Mouse (Mus musculus) forebrain, embryonic 14.5 days (tissue): ENCODE measurements around the gene Emc6. TPM values are rescaled to one million over a fixed set of nuclear protein-coding genes. Genes with fewer than 3 reads are reported as not detected.

Source experiments
- ATAC-seq: fragments of 200-750 bp; cut with Nextera tagmentation; 2 replicates; pipeline ENCODE4 v1.8.0; 2017; ENCODE audit warnings: mild to moderate bottlenecking, moderate library complexity
- DNase-seq: peaks from one replicate; pipeline ENCODE4 v3.0.0-alpha.2; 2015; ENCODE audit warnings: low spot score
- H3K27ac ChIP-seq: fragments of 300-500 bp; sonication (generic); 2 replicates; pipeline ENCODE4 v1.5.1; 2014; ENCODE audit warnings: low read depth, mild to moderate bottlenecking, control low read depth, low read length, moderate library complexity
- H3K27me3 ChIP-seq: fragments of 300-500 bp; sonication (generic); replicated peaks from 2 replicates; pipeline ENCODE4 v1.6.1; 2014; ENCODE audit warnings: low read length, control low read depth, mixed read lengths; ENCODE audit not compliant: control insufficient read depth, insufficient read depth
- H3K36me3 ChIP-seq: fragments of 300-500 bp; sonication (generic); 2 replicates; pipeline ENCODE4 v1.6.1; 2014; ENCODE audit warnings: low read length, control low read depth; ENCODE audit not compliant: control insufficient read depth, insufficient read depth
- H3K4me1 ChIP-seq: fragments of 300-500 bp; sonication (generic); 2 replicates; pipeline ENCODE4 v1.6.1; 2014; ENCODE audit warnings: antibody characterized with exemption, low read length, control low read depth; ENCODE audit not compliant: control insufficient read depth, insufficient read depth
- H3K4me2 ChIP-seq: fragments of 300-500 bp; sonication (generic); 2 replicates; pipeline ENCODE4 v1.6.1; 2014; ENCODE audit warnings: mild to moderate bottlenecking, control low read depth, low read length
- H3K4me3 ChIP-seq: fragments of 300-500 bp; sonication (generic); 2 replicates; pipeline ENCODE4 v1.5.1; 2014; ENCODE audit warnings: low read depth, low read length, control low read depth
- H3K9ac ChIP-seq: fragments of 300-500 bp; sonication (generic); 2 replicates; pipeline ENCODE4 v1.6.1; 2014; ENCODE audit warnings: mild to moderate bottlenecking, low read length, control low read depth, moderate library complexity
- H3K9me3 ChIP-seq: fragments of 300-500 bp; sonication (generic); replicated peaks from 2 replicates; pipeline ENCODE4 v1.6.1; 2016; ENCODE audit warnings: low read length, control low read depth, mixed read lengths; ENCODE audit not compliant: control insufficient read depth
- WGBS: fragments of 180-500 bp; shearing (Covaris S2); extraction: QIAGEN DNeasy Blood & Tissue Kit; methylation state at CpG from one replicate; pipeline ENCODE4 v1.1.7; 2014; 5-methylcytosine and 5-hydroxymethylcytosine counted together
- polyA plus RNA-seq: library from polyadenylated mRNA; unstranded; fragments of >200 nt; fragmentation: Nextera tagmentation; extraction: Ambion mirVana; gene quantifications from 2 replicates; pipeline ENCODE4 v1.2.1, GENCODE M21; 2014

The Emc6 gene
- polyA plus RNA-seq, 1 experiment from 2014 or later, result 163 TPM

DNA sequence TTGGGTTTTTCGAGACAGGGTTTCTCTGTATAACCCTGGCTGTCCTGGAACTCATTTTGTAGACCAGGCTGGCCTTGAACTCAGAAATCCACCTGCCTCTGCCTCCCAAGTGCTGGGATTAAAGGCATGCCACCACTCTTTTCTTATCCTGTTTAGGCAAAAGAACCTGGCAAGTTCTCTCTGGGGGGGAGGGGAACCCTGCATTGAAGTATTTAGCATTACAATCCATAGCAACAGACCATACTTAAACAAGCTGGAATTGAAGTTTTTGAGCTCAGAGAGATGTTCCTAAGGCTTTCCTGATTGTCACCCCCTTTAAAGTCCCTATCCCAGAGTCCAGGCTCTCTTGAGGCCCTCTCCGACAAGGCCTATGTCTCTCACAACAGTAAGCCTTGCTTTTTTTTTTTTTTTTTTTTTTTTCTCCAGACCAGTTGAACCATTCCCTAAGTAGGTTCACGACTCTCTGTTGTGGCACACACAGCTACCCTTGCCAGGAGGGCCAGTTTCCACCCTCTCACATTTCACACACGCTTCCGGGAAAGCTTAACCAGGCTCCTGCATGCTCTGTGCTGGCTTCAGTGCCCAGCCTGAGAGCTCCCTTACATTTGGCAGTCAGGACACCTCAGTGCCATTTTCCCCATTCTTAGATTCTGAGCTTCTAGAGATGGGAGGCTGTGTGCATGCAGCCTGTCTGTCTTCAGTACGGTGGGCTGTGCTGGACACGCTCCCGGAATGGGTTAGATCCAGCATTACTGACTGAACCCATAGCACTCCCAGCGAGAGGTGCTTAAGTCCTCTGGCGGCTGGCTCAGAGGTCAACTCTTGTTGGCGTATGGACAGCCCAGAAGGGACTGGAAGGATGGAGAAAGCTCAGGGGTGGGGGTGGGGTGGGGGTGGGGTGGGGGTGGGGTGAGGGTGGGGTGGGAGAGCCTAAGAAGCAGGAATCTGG, 30.5 kb downstream of the Emc6 start:
- WGBS, result 63% methylated on average over 11 of the region's 11 CpGs
- Histone ChIP-seq H3K4me3 (no peak overlapping the region), H3K9me3 (no peaks in the 10 kb centered on the region), H3K9ac (no peak overlapping the region), H3K27ac (no peak overlapping the region), H3K4me2 (no peak overlapping the region), H3K27me3 (no peaks in the 10 kb centered on the region), H3K36me3 (no peaks in the 10 kb centered on the region), H3K4me1 (no peaks in the 10 kb centered on the region)
- no peak for DNase-seq
- ATAC-seq, result no peak

DNA sequence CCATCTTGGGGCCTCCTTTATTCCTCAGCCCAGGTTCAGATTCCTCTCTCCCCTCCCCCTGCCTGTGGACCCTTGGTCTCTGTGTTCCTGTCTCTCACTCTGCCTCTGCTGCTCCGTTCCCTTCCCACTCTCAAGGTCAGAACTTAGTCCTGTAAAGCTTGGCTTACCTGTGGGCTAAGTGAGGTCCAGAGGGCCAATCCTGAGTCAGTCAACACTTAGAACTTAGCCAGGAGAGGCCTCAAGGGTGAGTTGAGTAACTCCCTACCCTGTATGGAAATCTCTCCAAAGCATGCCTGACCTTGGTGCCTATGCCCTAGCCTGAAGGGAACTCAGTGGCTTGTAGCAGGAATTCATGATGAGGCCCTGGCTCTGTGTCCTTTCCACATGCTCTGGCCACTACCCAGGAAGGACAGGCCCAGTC, 32.6 kb downstream of the Emc6 start:
- Histone ChIP-seq H3K9ac (no peak overlapping the region), H3K9me3 (no peaks in the 10 kb centered on the region), H3K4me1 (no peaks in the 10 kb centered on the region), H3K36me3 (no peaks in the 10 kb centered on the region), H3K4me3 (no peak overlapping the region), H3K27ac (no peak overlapping the region), H3K27me3 (no peaks in the 10 kb centered on the region), H3K4me2 (no peak overlapping the region)
- 65% methylated on average over 1 of the region's 1 CpGs for WGBS
- no peak for DNase-seq
- no peak for ATAC-seq

- peaks cover 7% of the 10 kb centered on the region; the same call in 1 of the 2 replicates for H3K36me3 ChIP-seq
- DNase-seq, result peak; percentile 94
- peaks cover 11% of the 10 kb centered on the region; the same call in 1 of the 2 replicates for H3K4me1 ChIP-seq
- peak within 1 kb of the TSS; percentile 77 for H3K9ac ChIP-seq
- peak; percentile 96 for ATAC-seq
- no peak within 1 kb of the TSS for H3K27ac ChIP-seq
- H3K9me3 ChIP-seq, result no peaks in the 10 kb centered on the region
- peak within 1 kb of the TSS; percentile 74 for H3K4me2 ChIP-seq
- H3K27me3 ChIP-seq, result no peaks in the 10 kb centered on the region
- H3K4me3 ChIP-seq, result peak within 1 kb of the TSS; percentile 84
- under 1% methylated on average over 83 of the region's 84 CpGs for WGBS
Measured at GRCm38 (mm10) chr11:73137591-73138501, 39.0 kb downstream of the Emc6 start, which contains the start of gene Haspin. Haspin (minus strand) TSS chr11:73138294.

GRCm38 (mm10) chr11:73137116-73137515, 39.7 kb downstream of the Emc6 start:
- ATAC-seq (no peak), DNase-seq (peak; percentile 15)
- Histone ChIP-seq H3K27ac (no peak overlapping the region), H3K9me3 (no peaks in the 10 kb centered on the region), H3K9ac (peak overlapping the region; percentile 77; the same call in 1 of the 2 replicates), H3K27me3 (no peaks in the 10 kb centered on the region), H3K36me3 (peaks cover 12% of the 10 kb centered on the region; the same call in 1 of the 2 replicates), H3K4me1 (peaks cover 11% of the 10 kb centered on the region; the same call in 1 of the 2 replicates), H3K4me3 (peak overlapping the region; percentile 84), H3K4me2 (peak overlapping the region; percentile 74)
- WGBS, result 38% methylated on average over 11 of the region's 11 CpGs

DNA sequence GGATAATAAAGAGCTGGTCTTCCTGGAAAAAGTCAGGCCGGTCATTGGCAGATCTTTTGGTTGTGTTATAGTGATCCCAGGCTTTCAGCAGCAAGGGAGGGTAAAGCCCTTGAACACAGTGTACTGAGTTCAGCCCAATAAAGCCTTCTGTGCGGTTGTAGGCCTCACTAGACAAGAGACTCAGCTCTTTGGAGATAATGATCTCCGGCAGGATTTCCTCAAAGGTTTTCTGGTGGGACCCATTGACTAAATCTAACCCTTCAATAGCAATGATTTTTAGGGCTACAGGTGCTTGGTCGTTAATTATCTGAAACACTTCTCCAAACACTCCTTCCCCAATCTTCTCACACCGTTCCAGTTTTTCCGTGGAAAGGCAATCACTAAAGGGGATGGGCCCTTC, 40.2 kb downstream of the Emc6 start:
- Histone ChIP-seq H3K4me3 (peak overlapping the region; percentile 84), H3K36me3 (peaks cover 12% of the 10 kb centered on the region; the same call in 1 of the 2 replicates), H3K27ac (no peak overlapping the region), H3K4me1 (peaks cover 11% of the 10 kb centered on the region; the same call in 1 of the 2 replicates), H3K9ac (peak overlapping the region; percentile 77; the same call in 1 of the 2 replicates), H3K9me3 (no peaks in the 10 kb centered on the region), H3K4me2 (peak overlapping the region; percentile 74), H3K27me3 (no peaks in the 10 kb centered on the region)
- ATAC-seq, result no peak
- WGBS, result 84% methylated on average over 6 of the region's 6 CpGs
- no peak for DNase-seq

DNA sequence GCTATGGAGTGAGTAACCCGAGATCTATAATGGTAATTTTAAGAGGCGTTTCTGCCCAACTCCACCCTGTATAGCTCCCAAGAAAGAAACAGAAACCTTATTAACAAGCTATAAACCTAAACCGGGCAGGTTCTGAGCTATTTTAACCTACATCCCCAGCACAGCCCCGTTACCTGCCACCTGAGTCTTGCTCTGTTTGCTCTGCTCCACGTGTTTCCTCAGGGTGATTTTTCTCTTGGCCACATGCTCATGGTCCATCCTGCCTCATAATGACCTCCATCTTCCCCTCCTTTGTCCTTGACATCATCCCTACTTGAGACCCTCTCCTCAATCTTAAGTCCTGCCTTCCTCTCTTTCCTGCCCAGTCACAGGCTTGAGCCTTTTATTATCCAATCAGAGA, 42.6 kb downstream of the Emc6 start:
- H3K9ac ChIP-seq, result no peak overlapping the region
- DNase-seq (no peak), ATAC-seq (no peak)
- H3K9me3 ChIP-seq, result no peaks in the 10 kb centered on the region
- peaks cover 12% of the 10 kb centered on the region; the same call in 1 of the 2 replicates for H3K36me3 ChIP-seq
- no peak overlapping the region for H3K4me2 ChIP-seq
- H3K27me3 ChIP-seq, result no peaks in the 10 kb centered on the region
- WGBS, result 95% methylated on average over 5 of the region's 5 CpGs
- H3K4me3 ChIP-seq, result no peak overlapping the region
- H3K4me1 ChIP-seq, result peaks cover 11% of the 10 kb centered on the region; the same call in 1 of the 2 replicates
- H3K27ac ChIP-seq, result no peak overlapping the region

- Histone ChIP-seq H3K4me3 (no peak overlapping the region), H3K27me3 (no peaks in the 10 kb centered on the region), H3K36me3 (peaks cover 12% of the 10 kb centered on the region; the same call in 1 of the 2 replicates), H3K27ac (no peak overlapping the region), H3K4me1 (peaks cover 11% of the 10 kb centered on the region; the same call in 1 of the 2 replicates), H3K4me2 (no peak overlapping the region), H3K9me3 (no peaks in the 10 kb centered on the region), H3K9ac (no peak overlapping the region)
- no peak for ATAC-seq
- DNase-seq, result no peak
- 98% methylated on average over 6 of the region's 6 CpGs for WGBS
Measured at GRCm38 (mm10) chr11:73132999-73133398, 43.8 kb downstream of the Emc6 start.

DNA sequence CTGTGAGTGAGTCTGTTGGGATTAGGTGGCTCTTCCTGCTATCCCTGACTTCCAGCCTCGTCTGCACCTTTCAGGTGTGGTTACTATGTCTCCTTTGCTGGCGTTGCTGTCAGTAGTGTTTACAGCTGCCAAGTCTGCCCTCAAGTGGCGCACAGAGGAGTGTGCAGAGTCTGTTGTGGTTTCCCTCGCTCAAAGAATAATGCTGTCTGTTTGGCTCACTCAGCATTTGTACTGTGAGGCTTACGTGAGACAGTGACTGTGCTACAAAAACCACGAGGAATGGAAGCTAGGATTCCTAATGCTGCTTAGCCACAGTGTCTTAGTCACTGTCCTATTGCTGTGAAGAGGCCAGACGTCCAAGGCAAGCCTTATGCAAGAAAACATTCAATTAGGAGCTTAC, 45.8 kb downstream of the Emc6 start:
- DNase-seq, result no peak
- Histone ChIP-seq H3K9me3 (no peaks in the 10 kb centered on the region), H3K27me3 (no peaks in the 10 kb centered on the region), H3K27ac (no peak overlapping the region), H3K9ac (no peak overlapping the region), H3K4me2 (no peak overlapping the region), H3K36me3 (peaks cover 12% of the 10 kb centered on the region; the same call in 1 of the 2 replicates), H3K4me3 (no peak overlapping the region), H3K4me1 (0 out of 2 replicates have a peak, but pooled peaks cover 1% of the 10 kb centered on the region)
- 79% methylated on average over 7 of the region's 7 CpGs for WGBS
- no peak for ATAC-seq
